Mouse (Mus musculus) embryo, embryonic 10 days (tissue): ENCODE measurements at regions not wholly inside any gene's neighbourhood (a gene's known extent, or its start where the extent isn't known, plus 50 kb on each side); places are given as distances from the start of the nearest gene placed in this dataset.

Source experiments
- DNase-seq: peaks from one replicate; pipeline ENCODE4 v3.0.0-alpha.2; 2015; ENCODE audit warnings: low spot score

DNA sequence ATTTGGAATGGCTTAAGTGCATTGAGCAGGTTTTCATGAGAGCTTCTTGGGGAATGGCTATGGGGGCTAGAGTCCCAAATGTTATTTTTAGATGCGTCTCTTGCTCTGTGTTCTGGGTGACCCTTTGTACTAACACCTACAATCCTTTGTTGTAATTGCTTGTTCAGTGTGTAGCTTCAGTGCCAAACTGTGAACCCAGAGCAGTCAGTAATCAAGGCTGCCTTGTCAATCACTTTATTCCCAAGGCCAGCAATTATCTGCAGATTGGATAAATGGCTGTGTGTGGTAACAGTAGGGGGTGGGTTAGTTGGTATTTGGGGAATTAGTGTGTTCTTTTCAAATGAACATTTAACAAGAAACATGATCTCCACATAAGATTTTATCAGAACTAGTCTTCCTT lies 390.4 kb downstream of the Poteg start:
- peak; percentile 4 for DNase-seq

- DNase-seq = no peak
Observed at GRCm38 (mm10) chr8:27866468-27866995, 419.1 kb downstream of the Poteg start.

- no peak for DNase-seq
Observed at GRCm38 (mm10) chr8:27868591-27868990, 421.1 kb downstream of the Poteg start.

DNA sequence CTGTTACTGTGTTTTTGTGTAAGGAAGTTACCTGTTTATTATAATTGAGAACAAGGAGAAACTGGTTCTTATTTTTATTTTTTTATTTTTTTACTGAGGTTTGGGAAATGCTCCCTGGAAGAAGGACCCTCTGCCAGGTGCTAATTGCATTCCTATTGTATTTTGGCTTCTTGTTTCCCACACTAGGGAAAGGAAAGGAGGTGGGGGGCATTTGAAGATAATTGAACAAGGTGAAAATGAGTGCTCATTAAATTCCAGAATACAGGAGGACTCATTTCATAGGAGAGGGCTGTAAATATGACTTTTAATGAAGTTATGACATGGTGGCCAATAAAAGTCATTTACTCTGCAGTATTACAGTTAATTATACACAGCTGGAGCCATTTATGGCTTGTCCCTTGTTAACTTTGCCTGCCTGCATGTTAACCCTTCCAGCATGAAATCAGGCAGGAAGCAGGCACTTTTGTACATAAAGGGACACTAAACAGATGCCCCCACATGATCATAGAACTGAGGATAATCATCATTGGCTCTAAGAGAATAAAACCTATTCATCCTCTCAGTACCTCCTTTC lies 430.3 kb downstream of the Poteg start:
- DNase-seq = no peak

DNA sequence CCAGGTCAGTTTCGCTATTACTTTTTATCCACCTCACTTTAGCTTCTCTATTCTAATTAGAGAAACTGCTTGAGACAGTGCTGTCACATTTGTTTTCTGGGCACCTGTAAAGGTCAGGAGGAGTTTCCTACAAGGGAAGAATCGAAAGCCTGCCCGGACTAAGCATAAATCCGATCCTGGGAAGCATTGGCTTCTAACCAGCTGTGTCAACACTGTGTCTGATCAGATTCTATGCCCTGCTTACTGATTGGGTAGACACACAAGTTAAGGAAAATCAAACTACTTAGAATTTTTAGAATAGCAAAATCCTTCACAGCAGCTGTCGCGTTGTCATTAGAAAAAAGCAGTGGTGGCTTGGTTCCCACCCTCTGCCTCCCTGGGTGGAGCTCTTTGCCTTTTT lies 441.8 kb downstream of the Poteg start:
- DNase-seq = peak; percentile 14

DNA sequence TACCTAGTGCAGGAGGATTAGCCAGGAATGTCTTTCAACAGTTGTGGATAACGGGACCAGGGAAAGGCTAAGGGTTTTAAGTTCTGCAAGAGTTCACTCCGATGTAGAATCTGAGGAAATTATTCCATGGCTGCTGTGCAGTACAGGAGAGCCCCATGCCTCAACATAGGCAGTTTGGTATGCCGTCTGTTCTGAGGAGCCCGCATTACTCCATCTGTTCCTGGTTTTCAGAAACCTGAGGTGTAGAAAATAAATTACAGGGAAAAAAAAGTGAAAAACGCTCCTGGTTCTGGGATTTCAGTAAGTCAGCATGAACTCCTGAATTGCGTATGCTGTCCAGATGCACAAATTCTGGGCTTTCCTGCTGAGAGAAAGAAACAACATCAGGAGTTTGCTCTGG lies 446.9 kb downstream of the Poteg start:
- no peak for DNase-seq

DNA sequence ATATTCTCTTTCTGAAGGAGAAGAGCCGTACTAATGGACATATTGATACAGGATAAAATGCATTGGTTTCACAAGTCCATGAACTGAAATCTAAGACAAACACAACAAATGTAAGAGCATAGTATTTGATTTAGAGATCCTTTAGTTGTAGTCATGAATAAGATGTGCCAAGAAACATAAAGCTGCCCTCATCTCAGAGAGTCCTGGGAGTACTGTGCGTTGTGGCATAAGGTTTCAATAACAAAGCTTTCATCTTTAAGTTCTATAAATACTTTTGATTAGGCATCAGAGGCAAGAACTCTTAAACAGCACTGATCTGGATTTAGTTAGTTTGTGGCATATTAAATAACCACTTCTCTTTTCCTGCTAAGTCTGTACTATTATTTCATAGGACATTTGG lies 452.6 kb downstream of the Poteg start:
- no peak for DNase-seq

DNA sequence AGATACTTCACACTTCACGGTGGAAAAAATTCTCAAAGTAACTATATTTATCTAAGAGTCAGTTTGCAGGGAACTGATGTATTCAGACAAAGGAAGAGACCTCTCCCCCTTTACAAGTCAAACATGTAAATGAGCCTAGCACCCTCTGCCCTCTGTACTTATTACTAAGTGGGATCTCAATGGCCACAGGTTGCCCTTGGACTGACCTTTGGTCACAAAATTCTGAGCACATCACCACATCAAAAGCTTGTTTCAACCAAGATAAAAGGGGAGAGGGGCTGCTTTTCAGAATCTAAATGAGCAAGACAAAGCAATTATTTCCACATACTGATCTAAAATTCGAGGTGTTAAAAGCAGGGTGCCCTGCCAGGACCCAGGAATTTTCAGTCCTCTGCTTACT lies 456.3 kb downstream of the Poteg start:
- peak; percentile 67 for DNase-seq

DNA sequence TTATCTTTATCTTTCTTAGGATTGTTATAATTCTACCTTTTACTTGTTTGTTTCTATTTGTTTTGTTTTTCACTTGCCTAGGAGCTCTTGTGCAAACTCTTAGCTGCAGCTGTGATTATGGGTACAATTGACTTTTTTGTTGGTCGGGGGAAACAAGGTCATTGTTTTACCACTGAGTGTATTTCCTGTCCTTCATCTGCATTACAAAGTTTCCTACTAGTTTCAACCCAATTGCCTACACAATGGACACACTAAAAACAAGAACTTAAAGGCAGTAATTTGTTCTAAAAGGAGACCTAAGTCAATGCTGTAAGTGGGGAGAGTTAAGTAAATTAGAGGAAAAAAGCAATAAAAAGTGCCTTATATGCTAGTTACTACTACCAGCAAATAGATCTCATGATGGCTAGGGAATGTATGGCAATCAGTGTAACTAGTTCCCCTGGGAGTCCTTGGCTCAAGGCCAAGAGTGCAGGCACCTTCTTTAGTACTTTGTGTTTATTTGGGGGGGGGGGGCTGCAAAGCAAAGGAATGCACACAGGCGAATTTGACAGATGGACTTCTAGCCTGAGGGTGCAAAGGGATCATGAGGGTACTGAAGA lies 462.0 kb downstream of the Poteg start:
- DNase-seq = peak; percentile 16

- no peak for DNase-seq
Observed at GRCm38 (mm10) chr8:27938559-27939492, 491.4 kb downstream of the Poteg start.

GRCm38 (mm10) chr8:27955000-27955399 lies 507.5 kb downstream of the Poteg start:
- no peak for DNase-seq

DNA sequence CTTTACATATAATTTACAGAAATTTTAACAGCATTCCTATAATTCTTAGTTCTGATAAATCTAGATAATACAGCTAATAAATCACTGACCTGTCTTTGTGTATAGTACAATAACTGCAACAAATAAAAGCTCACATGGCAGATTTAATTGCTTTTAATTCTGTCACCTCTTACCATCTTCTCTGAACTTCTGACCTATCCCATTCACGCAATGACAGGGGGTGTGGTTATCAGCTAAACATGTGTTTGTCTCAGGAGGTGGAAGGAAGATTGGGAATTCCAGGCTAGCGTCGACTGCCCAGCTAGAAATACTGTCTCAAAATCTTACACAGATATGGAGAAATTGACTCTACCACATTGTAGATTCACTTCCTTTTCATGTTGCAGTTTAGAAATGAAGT lies 533.5 kb downstream of the Poteg start:
- peak; percentile 52 for DNase-seq

- DNase-seq = peak; percentile 21
Observed at GRCm38 (mm10) chr8:27981769-27982168, 534.3 kb downstream of the Poteg start.

DNA sequence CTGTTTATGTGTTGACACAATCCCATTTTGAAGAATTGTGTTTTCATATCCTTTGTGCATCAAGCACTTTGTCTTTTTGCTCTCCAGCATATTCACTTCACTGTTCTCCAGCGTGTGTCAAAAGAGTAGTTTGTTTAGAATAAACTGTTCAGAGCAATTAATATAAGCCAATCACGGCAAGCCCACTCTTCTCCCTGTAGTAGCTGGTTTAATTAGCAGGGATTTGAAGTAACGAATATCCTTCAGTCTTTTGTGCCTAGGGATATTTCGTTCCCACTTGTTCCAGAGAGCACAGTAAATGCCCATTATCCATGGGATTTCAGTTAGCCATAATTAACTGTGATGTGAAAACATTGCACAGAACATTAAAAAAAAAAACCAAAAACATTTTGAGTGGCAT lies 565.4 kb downstream of the Poteg start:
- no peak for DNase-seq
